Mouse (Mus musculus) bone marrow macrophage, adult 2 months (primary cell): ENCODE results near the gene Nudcd3.

Experiments used
- CTCF ChIP-seq: IDR thresholded peaks from 2 replicates; pipeline ENCODE4 v1.5.1; 2012; ENCODE audit warnings: low read depth, mild to moderate bottlenecking, low read length, moderate library complexity
- POLR2A ChIP-seq: IDR thresholded peaks from 2 replicates; pipeline ENCODE4 v1.6.1; 2012; ENCODE audit warnings: mild to moderate bottlenecking, low read depth, low read length, borderline replicate concordance

DNA sequence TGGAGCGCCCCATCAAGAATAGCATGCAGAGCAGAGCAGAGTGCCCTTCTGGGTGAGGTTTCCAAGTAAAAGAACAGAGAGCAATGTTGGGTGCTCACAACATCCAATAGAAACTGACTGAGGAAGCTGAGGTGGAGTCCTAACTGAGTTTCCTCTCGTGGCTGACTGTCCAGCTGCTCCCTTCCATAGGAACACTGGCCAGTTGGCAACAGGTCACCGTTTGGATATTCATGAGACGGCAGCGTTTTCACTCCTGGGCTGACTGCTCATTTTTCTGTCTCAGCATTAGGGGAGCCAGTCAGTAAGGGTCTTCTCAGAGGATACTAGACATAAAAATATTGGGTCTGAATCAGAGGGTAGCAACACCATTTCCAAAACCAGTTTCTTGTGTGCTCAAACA lies 43.6 kb downstream of the Nudcd3 start:
- TF ChIP-seq CTCF (no peak), POLR2A (no peak)
